Mouse (Mus musculus): Measurements from ENCODE around the gene Vps4a. TPM values are rescaled to one million over a fixed set of nuclear protein-coding genes. Genes with fewer than 3 reads are reported as not detected.

Gene Vps4a
- total and polyA plus RNA-seq, 3 experiments, result 38.1 to 43.2 TPM; not detected in 1

GRCm38 (mm10) chr8:107076239-107076888, 45.3 kb downstream of the Vps4a start:
- no peak overlapping the region for H3K4me3 ChIP-seq (ENCODE audit: control insufficient read depth in 1 of 2, insufficient read depth in 1 of 2, low read depth in 2 of 2, low read length in 2 of 2)
- H3K36me3 ChIP-seq (ENCODE audit: control insufficient read depth in 1 of 2, insufficient read depth in 2 of 2, low read length in 2 of 2), result peaks cover 0 to 11% of the 10 kb centered on the region in 2 experiments; a peak in 2 of 4 replicates
- H3K27me3 ChIP-seq (ENCODE audit: control insufficient read depth in 1 of 2, insufficient read depth in 2 of 2, low read length in 2 of 2), result no peaks in the 10 kb centered on the region
- TF ChIP-seq POLR2AphosphoS5 (IDR thresholded peaks at IDR 0.05; ENCODE audit: borderline replicate concordance, low read depth, low read length), result no peak
- no peak for TF ChIP-seq NRF1 (IDR thresholded peaks at IDR 0.05; ENCODE audit: insufficient read depth, low read depth, low read length, poor library complexity, severe bottlenecking)
- no peak for TF ChIP-seq EP300 (IDR thresholded peaks at IDR 0.05; ENCODE audit: low read depth in 1 of 2, low read length in 2 of 2)
- no peak for TF ChIP-seq MAZ (IDR thresholded peaks at IDR 0.05; ENCODE audit: low read depth, low read length)
- no peak for TF ChIP-seq GATA1 (IDR thresholded peaks at IDR 0.05; ENCODE audit: low read depth, low read length)
- no peak for TF ChIP-seq CHD2 (IDR thresholded peaks at IDR 0.05; ENCODE audit: low read length)
- TF ChIP-seq MYB (IDR thresholded peaks at IDR 0.05; ENCODE audit: low read depth, low read length), result no peak
- no peaks in the 10 kb centered on the region for H3K4me1 ChIP-seq (ENCODE audit: control insufficient read depth in 1 of 2, insufficient read depth in 2 of 2, low read length in 2 of 2)
- no peaks in the 10 kb centered on the region for H3K9me3 ChIP-seq (replicated peaks; ENCODE audit: insufficient read depth, low read length)
- no peaks in the 10 kb centered on the region for H3K79me2 ChIP-seq (ENCODE audit: control insufficient read depth, insufficient read depth, low read length, poor library complexity)
- H3K9ac ChIP-seq (ENCODE audit: control insufficient read depth, low read depth, low read length, poor library complexity, severe bottlenecking), result no peak overlapping the region
- no peak overlapping the region for H3K27ac ChIP-seq (ENCODE audit: control insufficient read depth, low read depth, low read length)
- no peak for DNase-seq (ENCODE audit: low read depth, low spot score)

- peak; percentile 34 for DNase-seq (ENCODE audit: low read depth, low spot score)
- peak; percentile 19 for TF ChIP-seq RAD21 (IDR thresholded peaks at IDR 0.05; ENCODE audit: low read depth, low read length)
- TF ChIP-seq CTCF (IDR thresholded peaks at IDR 0.05 in 2 of 3, conservative IDR thresholded peaks at IDR 0.05 in 1 of 3; ENCODE audit: control insufficient read depth in 1 of 3, insufficient read depth in 1 of 3, low read depth in 2 of 3, low read length in 3 of 3, poor library complexity in 1 of 3, severe bottlenecking in 1 of 3), result peak; percentile 41 to 77 (median 54)
- TF ChIP-seq KAT2A (conservative IDR thresholded peaks at IDR 0.05; ENCODE audit: low read depth, low read length), result no peak
- TF ChIP-seq MAX (IDR thresholded peaks at IDR 0.05; ENCODE audit: low read length), result no peak
- no peak for TF ChIP-seq SIN3A (IDR thresholded peaks at IDR 0.05; ENCODE audit: low read length)
- no peak for TF ChIP-seq ZC3H11A (IDR thresholded peaks at IDR 0.05; ENCODE audit: low read depth, low read length)
- no peak for TF ChIP-seq UBTF (IDR thresholded peaks at IDR 0.05; ENCODE audit: borderline replicate concordance, insufficient read depth, low read depth, low read length)
- TF ChIP-seq POLR2AphosphoS2 (IDR thresholded peaks at IDR 0.05; ENCODE audit: low read length), result no peak
- TF ChIP-seq ZMIZ1 (IDR thresholded peaks at IDR 0.05; ENCODE audit: low read depth, low read length), result no peak
- TF ChIP-seq ZNF384 (IDR thresholded peaks at IDR 0.05; ENCODE audit: low read depth, low read length), result no peak
- TF ChIP-seq HCFC1 (IDR thresholded peaks at IDR 0.05; ENCODE audit: low read depth, low read length), result no peak
- H3K36me3 ChIP-seq (ENCODE audit: control insufficient read depth in 1 of 2, insufficient read depth in 2 of 2, low read length in 2 of 2), result peaks cover 0 to 13% of the 10 kb centered on the region in 2 experiments; a peak in 2 of 4 replicates
Measured at GRCm38 (mm10) chr8:107085358-107085757, 54.3 kb downstream of the Vps4a start.

More at GRCm38 (mm10) chr8:107085358-107085757, 54.3 kb downstream of the Vps4a start:
- H3K4me1 ChIP-seq (ENCODE audit: control insufficient read depth in 1 of 2, insufficient read depth in 2 of 2, low read length in 2 of 2), result no peaks in the 10 kb centered on the region
- no peaks in the 10 kb centered on the region for H3K9me3 ChIP-seq (replicated peaks; ENCODE audit: insufficient read depth, low read length)
- peaks cover 2% of the 10 kb centered on the region for H3K79me2 ChIP-seq (ENCODE audit: control insufficient read depth, insufficient read depth, low read length, poor library complexity)
- no peak overlapping the region for H3K27ac ChIP-seq (ENCODE audit: control insufficient read depth, low read depth, low read length)
- no peaks in the 10 kb centered on the region for H3K27me3 ChIP-seq (ENCODE audit: control insufficient read depth in 1 of 2, insufficient read depth in 2 of 2, low read length in 2 of 2)
- no peak overlapping the region for H3K4me3 ChIP-seq (ENCODE audit: control insufficient read depth in 1 of 2, insufficient read depth in 1 of 2, low read depth in 2 of 2, low read length in 2 of 2)
- H3K9ac ChIP-seq (ENCODE audit: control insufficient read depth, low read depth, low read length, poor library complexity, severe bottlenecking), result no peak overlapping the region

Data from MEL (cell line).